Mouse (Mus musculus): ENCODE data around the gene Heatr4.
A peak's percentile ranks its signal among the peaks of the same experiment; 100 is the strongest.

Gene Heatr4

GRCm38 (mm10) chr12:83927747-83928146, 56.9 kb downstream of the Heatr4 start:
- no peak for DNase-seq

GRCm38 (mm10) chr12:83926061-83926460, 58.6 kb downstream of the Heatr4 start:
- DNase-seq = no peak

GRCm38 (mm10) chr12:83925160-83925703, 59.4 kb downstream of the Heatr4 start:
- DNase-seq = peak; percentile 32 to 44

DNA sequence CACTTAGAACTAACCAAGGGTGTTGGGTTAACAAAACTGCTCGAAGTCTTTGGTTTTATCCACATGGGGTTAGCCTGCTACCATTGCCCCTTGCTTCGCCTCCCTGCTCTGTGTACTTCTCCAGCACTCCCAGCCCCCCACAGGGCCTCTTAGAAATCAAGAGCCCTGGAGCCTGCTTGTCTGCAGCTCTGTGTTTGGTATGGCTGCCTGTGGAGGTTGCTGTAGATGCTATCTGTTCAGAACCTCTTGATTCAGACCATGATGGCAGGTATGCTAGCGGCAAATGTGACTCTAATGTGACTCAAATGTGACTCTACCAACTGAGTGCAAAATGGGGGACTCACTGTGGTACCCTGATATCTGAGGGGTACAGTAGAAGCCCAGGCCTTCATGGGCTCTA, 60.3 kb downstream of the Heatr4 start:
- DNase-seq = no peak

DNA sequence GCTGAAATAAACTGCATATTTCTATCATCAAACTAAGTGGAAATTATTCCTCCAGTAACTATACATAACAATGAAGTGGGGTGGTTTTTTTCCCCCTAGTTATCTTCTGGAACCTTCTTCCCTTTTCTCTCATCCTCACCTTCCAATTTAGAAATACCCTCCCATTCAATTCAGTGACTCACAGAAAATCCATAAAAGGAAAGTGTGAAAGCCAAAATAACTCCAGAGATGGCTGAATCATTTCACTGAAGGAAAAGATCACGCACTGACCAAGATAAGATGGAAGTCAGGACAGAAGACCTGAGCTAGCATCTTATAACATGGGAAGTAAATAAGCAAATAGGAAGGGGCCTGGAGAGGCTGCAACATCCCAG, 61.2 kb downstream of the Heatr4 start:
- no peak for DNase-seq

DNA sequence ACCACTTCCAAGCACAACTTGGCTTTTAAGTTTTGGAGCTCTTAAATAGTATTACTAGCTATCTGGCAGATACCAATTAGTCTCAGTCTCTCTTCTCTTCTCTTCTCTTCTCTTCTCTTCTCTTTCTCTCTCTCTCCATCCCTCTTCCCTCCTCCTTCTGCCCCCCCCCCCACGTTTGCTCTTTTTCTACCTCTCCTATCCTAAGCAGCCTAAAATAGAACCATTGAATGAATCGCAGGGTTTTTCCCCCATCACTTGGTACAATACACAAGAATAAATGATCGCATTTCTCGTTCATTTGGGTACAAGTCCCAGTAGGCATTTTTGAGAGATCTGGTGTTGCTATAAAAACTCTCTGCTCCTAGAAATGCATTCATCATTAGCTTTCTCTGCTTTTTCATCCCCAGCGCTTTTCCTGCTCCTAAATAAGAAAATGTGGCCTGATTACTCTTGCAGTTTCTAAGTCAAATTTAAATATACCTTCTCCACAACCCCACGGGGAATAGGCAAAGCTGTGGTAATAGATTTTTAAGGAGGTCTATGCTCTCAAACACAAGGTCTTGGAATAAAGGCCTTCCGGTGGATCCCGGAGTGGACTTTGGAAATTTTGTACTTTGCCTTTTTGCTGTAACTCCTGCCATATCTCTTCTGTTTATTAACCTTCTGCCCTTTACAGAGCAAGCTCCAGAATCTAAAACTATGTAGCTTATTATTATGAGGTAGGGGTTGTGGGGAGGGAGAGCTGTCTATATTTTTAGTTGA, 61.7 kb downstream of the Heatr4 start:
- DNase-seq = peak; percentile 60 to 68

DNA sequence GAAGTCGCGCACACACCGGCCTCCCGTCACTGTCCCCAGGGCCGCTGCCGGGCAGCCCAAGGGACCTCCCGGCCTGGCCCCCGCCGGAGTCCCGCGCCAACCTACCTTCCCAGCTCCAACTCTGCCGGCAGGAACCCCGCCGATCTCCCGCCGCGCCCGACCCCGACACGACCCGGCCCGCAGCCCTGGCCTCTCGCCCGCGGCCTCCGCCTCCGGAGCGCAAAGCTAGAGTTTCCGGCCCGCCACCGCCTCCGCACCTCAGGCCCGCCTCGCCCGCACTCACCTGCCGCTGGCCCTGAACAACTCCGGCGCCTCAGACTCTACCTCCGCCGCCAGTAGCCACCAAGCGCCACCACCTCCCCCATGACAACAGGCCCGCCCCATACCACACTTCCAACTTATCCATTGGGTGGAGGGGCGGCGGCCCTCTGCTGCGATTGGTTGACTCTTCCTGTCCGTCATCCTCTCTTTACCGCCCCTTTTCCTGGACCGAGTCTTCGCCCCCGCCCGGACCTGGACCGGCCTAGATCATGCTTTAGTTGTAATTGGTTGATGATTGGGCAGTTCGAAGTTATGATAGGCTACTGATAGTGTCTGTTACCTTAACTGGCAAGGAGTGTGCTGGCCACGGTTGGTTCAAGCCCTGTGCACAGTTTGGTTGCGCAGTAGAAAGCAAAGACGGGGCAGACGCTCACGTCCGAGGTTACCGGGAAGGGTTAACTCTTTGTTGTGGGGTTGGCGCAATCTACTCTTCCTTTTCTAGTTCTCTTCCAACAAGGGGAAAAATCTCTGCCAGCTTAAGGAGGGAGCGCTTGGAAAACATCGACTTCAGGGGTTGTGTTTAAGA, 62.9 kb downstream of the Heatr4 start, which contains the start of gene Numb:
TSS of gene Numb (minus strand) at position 400 of the 847 bp plus-strand sequence.
- peak; percentile 99 to 100 for DNase-seq

DNA sequence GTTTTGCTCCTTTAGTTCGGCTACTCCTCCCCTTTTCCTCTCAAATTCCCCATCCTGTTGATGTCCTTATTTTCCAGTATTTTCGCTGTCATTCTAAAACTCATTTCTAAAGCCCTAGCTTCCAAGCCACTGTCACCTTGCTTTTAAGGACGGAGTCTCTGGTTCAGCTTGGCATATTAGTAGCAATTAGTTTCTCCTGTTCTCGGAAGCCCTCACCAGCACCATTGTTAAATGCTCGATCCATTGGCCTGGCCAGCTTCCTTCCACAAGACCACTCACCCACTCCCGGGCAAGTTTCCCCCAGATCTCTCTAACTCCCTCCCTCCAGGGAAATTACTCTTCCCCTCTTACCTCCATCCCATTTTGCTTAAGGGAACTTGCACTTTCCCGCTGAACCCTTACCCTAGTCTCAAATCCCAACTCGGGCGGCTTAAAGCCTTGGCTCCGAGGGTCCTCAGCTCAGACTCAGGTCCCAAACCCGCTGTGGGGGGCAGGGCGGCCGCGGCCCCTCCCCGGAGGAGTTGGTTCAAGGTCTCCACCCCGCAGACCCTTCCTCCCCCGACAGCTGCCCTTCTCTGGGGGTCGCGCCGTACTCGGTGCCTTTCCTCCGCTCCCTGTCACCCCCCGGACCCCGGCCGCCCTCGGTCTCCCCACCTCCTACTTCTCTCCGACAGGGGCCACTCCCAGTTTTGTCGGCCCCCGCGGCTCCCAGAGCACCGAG, 63.8 kb downstream of the Heatr4 start:
- DNase-seq = peak in 1 of 2 experiments; percentile 27

- DNase-seq = peak in 1 of 2 experiments; percentile 35
These were observed 67.8 kb downstream of the Heatr4 start for GRCm38 (mm10) chr12:83916884-83917283.

DNA sequence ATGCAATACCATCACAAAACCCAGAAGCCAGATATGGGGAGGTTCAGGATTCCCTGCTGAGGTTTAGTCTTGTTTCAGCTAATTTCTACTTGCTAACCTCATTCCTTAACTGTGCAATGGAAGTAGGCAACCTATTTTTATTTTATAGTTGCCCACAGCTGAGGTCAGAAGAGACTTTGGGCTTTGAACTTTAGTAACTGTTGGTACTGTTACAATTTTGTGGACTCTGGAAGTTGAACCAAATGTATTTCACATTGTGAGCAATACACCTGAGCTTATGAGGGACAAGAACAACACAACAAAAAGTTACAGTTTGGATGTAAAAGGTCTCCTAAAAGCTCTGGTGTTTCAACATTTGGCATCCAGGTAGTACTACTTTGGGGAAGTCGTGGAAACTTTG, 69.9 kb downstream of the Heatr4 start:
- DNase-seq = peak in 1 of 2 experiments; percentile 37

DNA sequence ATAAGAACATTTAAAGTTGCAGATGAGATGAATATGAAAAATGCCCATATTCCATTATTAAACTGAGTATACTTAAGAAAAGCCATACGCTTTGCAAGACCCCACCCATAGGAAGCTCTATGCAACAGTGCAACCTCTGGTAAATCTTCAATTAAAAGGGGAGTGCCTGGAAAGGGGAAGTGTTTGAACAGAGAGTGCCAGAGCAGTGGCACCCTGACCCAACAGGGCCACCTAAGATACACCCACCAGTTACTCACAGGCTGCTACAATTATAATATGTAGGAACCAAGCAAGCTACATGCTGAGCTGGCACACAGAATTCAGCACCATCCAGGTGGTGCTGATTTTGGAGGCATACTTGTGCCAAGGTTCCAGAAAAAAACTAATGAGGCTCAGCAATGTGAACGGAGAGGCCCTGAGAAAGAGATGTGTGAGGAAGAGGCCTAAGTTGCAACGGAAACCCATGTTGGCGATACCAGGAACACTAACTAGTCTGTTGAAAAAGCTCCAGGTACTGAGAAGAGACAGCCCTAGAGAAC, 70.4 kb downstream of the Heatr4 start:
- no peak for DNase-seq

- no peak for DNase-seq
These were observed 74.2 kb downstream of the Heatr4 start for GRCm38 (mm10) chr12:83910451-83910850.

Data from kidney, adult 8-10 months (tissue).